Comparison of ENCODE assay signal across 8 mouse cellular contexts in genomic region chr8:54078121-54078440, GRCm38 (mm10). TPM values are rescaled to one million over a fixed set of nuclear protein-coding genes. Genes with fewer than 3 reads are reported as not detected.
DNase-seq lines count a peak whose midpoint lies in the region; ATAC-seq and TF ChIP-seq lines count a peak whose summit lies in the region.

No protein-coding gene starts in this region.

- no peak overlapping the region for H3K27ac ChIP-seq in spleen, adult 2 months (ENCODE audit: insufficient read depth, low read length)
- peak overlapping the region; percentile 77; the same call in 1 of the 2 replicates for H3K27ac ChIP-seq in hindbrain, postnatal 0 days
- H3K27ac ChIP-seq in lung, postnatal 0 days (ENCODE audit: low read length) = no peak overlapping the region

- peaks cover 3% of the 10 kb centered on the region; the same call in 1 of the 2 replicates for H3K27me3 ChIP-seq in spleen, adult 2 months (ENCODE audit: control insufficient read depth, insufficient read depth, low read length)
- no peaks in the 10 kb centered on the region for H3K27me3 ChIP-seq in hindbrain, postnatal 0 days (ENCODE audit: insufficient read depth, low read length)
- no peaks in the 10 kb centered on the region for H3K27me3 ChIP-seq in lung, postnatal 0 days (replicated peaks; ENCODE audit: insufficient read depth, low read length)

- no peak for TF ChIP-seq POLR2A in spleen, adult 2 months (IDR thresholded peaks at IDR 0.05; ENCODE audit: low read depth, low read length)

- no peaks in the 10 kb centered on the region for H3K36me3 ChIP-seq in spleen, adult 2 months (ENCODE audit: control insufficient read depth, insufficient read depth, low read length)
- H3K36me3 ChIP-seq in hindbrain, postnatal 0 days (ENCODE audit: insufficient read depth, low read length) = no peaks in the 10 kb centered on the region
- H3K36me3 ChIP-seq in lung, postnatal 0 days (ENCODE audit: insufficient read depth, low read length) = no peaks in the 10 kb centered on the region

- intact Hi-C loops in left cerebral cortex, postnatal 36 days (cut with DNase I) = loop anchor here (5.0 kb wide), 1 partner anchor 414 kb away; no protein-coding TSS in a partner anchor

- no peak for TF ChIP-seq CTCF in spleen, adult 2 months (IDR thresholded peaks at IDR 0.05; ENCODE audit: extremely low read depth, insufficient read depth, insufficient read length, insufficient replicate concordance)
- no peak for TF ChIP-seq CTCF in hindbrain, postnatal 0 days (IDR thresholded peaks at IDR 0.05; ENCODE audit: low read depth)
- TF ChIP-seq CTCF in lung, postnatal 0 days (IDR thresholded peaks at IDR 0.05) = no peak

- peak overlapping the region; percentile 67 for H3K4me2 ChIP-seq in hindbrain, postnatal 0 days (ENCODE audit: low read depth, low read length)
- peak overlapping the region; percentile 88 for H3K4me2 ChIP-seq in lung, postnatal 0 days (replicated peaks; ENCODE audit: low read depth, low read length)

- 19% methylated on average over 1 of the region's 1 CpGs for WGBS in spleen, adult 2 months
- 0% methylated on average over 1 of the region's 1 CpGs for WGBS in hindbrain, postnatal 0 days
- WGBS in lung, postnatal 0 days = 10% methylated on average over 1 of the region's 1 CpGs

- TF ChIP-seq EP300 in lung, postnatal 0 days (IDR thresholded peaks at IDR 0.05) = no peak

- peak overlapping the region; percentile 74 for H3K9ac ChIP-seq in hindbrain, postnatal 0 days (replicated peaks; ENCODE audit: low read length)
- peak overlapping the region; percentile 46; the same call in 1 of the 2 replicates for H3K9ac ChIP-seq in lung, postnatal 0 days (replicated peaks; ENCODE audit: low read depth)

- no peaks in the 10 kb centered on the region for H3K9me3 ChIP-seq in hindbrain, postnatal 0 days (ENCODE audit: low read length)
- no peaks in the 10 kb centered on the region for H3K9me3 ChIP-seq in lung, postnatal 0 days (ENCODE audit: low read length)

- ATAC-seq in hindbrain, postnatal 0 days = no peak
- no peak for ATAC-seq in lung, postnatal 0 days
- no peak for ATAC-seq in CD4-positive, CD25-positive, alpha-beta regulatory T cell, adult 4 months

- DNase-seq in adrenal gland, postnatal 10 days = peak; percentile 29
- DNase-seq in adrenal gland, postnatal 4 days (ENCODE audit: low spot score in 2 of 2) = no peak
- no peak for DNase-seq in spleen, adult 2 months (ENCODE audit: low read depth in 1 of 2, low spot score in 2 of 2)
- no peak for DNase-seq in spleen, postnatal 14 days (ENCODE audit: low spot score in 2 of 2)
- DNase-seq in hindbrain, postnatal 0 days (ENCODE audit: low spot score) = peak; percentile 41
- peak; percentile 19 for DNase-seq in lung, postnatal 0 days (ENCODE audit: low spot score)
- DNase-seq in left cerebral cortex, postnatal 36 days (ENCODE audit: low spot score in 2 of 2) = no peak

- H3K4me1 ChIP-seq in spleen, adult 2 months (ENCODE audit: control insufficient read depth, insufficient read depth, insufficient read length) = peaks cover 8% of the 10 kb centered on the region; the same call in 1 of the 2 replicates
- H3K4me1 ChIP-seq in hindbrain, postnatal 0 days (ENCODE audit: insufficient read depth, low read length) = no peaks in the 10 kb centered on the region
- no peaks in the 10 kb centered on the region for H3K4me1 ChIP-seq in lung, postnatal 0 days (ENCODE audit: insufficient read depth, low read depth, low read length)

- H3K4me3 ChIP-seq in spleen, adult 2 months (ENCODE audit: extremely low read depth, insufficient read depth, insufficient read length) = peak overlapping the region; percentile 64; the same call in 1 of the 2 replicates
- H3K4me3 ChIP-seq in hindbrain, postnatal 0 days (ENCODE audit: low read length) = peak overlapping the region; percentile 90
- H3K4me3 ChIP-seq in lung, postnatal 0 days (ENCODE audit: low read depth, low read length) = peak overlapping the region; percentile 81

RNA-seq across cellular contexts. Expression of gene Vegfc, which starts 0.7 kb away (rescaled TPM):
- total RNA-seq in adrenal gland, postnatal 10 days (2021) = 1 to 10 TPM; 6.3 to 8.2 TPM
- 10 to 100 TPM in 1 of 2 experiments, 1 to 10 TPM in 1; 9.5 to 10.8 TPM for total RNA-seq in adrenal gland, postnatal 4 days (2021)
- polyA plus RNA-seq in spleen, adult 2 months (2012; rRNA removed) = 2.3 and 3.0 TPM in 2 replicates
- 4.2 and 6.9 TPM in 2 replicates for total RNA-seq in hindbrain, postnatal 0 days (2014; rRNA removed)
- 4.3 and 5.0 TPM in 2 replicates for polyA plus RNA-seq in hindbrain, postnatal 0 days (2015; fragmentation: Nextera tagmentation; extraction: Ambion mirVana)
- 22.8 and 24.4 TPM in 2 replicates for polyA plus RNA-seq in lung, postnatal 0 days (2015; fragmentation: Nextera tagmentation; extraction: Ambion mirVana)
- under 1 TPM; 0.41 to 0.89 TPM for polyA plus RNA-seq in CD4-positive, CD25-positive, alpha-beta regulatory T cell, adult 4 months (2017; shearing (Covaris generic))
- 1 to 10 TPM; 3.8 to 4.0 TPM for total RNA-seq in left cerebral cortex, postnatal 36 days (2021)

Comparison
In these comparisons a context has a peak if more than half of its experiments do, and no peak if none do; other contexts are left out.
1. DNase-seq: peak in adrenal gland, postnatal 10 days (single experiment), hindbrain, postnatal 0 days (single experiment) and lung, postnatal 0 days (single experiment); none in adrenal gland, postnatal 4 days (0 of 2), spleen, adult 2 months (0 of 2), spleen, postnatal 14 days (0 of 2) and left cerebral cortex, postnatal 36 days (0 of 2).
2. Peak in every context shown above with its lines, with median percentiles within 50 percentile points of each other: H3K4me3 ChIP-seq.